Mouse (Mus musculus): ENCODE measurements at regions not wholly inside any gene's neighbourhood (a gene's known extent, or its start where the extent isn't known, plus 50 kb on each side); places are given as distances from the start of the nearest gene placed in this dataset.

DNA sequence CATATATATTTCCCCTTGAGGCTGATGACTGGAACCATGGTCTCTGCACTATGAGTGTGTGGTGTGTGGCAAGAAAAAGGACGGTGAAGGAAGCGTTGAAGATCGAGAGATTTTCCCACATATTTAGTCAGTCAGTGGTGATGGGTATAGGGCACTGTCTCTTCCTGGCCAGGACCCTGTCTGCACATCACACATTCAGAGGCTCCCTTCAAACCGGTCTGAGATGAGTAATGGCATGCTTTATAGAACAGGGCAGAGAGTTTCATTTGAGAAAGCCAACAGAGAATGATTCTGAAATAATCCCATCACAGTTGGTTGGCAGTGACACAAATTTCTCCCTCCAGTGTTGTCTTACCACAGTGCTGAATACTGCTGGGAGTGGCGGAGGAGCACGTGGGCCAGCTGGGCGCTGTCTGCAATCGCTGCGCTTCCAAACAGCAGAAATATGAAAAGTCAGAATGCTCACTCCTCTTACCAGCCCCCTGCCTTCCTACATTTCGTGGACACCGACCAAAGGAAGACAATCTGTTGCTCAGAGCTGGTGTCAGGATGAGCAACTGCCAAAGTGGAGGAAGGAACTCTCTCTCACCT is 77.2 kb upstream of the Rapgef5 start:
- DNase-seq, result no peak

GRCm38 (mm10) chr12:117444247-117444989 is 71.9 kb upstream of the Rapgef5 start:
- no peak for DNase-seq

GRCm38 (mm10) chr12:117447223-117447622 is 69.1 kb upstream of the Rapgef5 start:
- DNase-seq, result peak; percentile 73

DNA sequence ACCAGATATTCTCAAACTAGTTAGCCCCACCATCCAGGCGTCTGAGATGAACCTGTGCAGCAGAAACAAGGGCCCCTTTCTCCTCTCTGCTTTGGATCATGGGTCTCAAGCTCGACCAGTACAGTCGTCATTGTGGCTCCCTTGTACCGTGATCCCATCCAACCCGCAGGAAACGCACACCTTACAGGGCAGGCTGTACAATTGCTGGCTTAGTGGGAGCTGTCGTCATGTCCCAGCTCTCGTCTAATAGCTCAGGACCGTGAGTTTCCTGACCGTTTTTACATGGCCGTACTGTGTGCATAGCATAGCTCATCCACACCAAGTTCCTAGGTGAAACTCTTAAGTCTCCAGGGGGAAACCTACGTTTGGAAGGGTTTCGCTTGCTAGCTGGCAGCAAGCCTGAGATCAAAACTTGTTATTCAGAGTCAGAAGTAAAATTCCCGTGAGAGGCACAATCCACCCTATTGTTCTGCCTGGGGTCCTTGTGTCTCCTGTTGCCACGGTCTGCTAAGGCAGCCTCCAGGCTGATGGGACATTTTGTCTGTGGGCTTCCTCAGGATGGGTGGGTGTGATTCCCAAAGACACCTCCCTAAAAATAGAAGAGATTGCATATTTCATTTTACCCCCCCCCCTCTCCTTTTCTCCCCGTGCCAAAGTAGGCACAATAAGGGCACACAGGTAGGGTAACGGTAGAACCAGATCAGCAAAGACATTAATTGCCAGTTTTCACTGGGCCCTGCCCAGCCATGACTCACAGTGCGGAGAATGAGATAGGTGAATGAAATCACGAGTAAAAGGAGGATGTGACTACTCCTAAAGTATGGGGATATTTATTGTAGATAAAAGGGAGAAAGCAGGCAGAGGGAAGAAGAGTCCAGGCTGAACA is 68.2 kb upstream of the Rapgef5 start:
- no peak for DNase-seq

GRCm38 (mm10) chr12:117449080-117449479 is 67.2 kb upstream of the Rapgef5 start:
- DNase-seq, result no peak

GRCm38 (mm10) chr12:117450106-117450505 is 66.2 kb upstream of the Rapgef5 start:
- no peak for DNase-seq

DNA sequence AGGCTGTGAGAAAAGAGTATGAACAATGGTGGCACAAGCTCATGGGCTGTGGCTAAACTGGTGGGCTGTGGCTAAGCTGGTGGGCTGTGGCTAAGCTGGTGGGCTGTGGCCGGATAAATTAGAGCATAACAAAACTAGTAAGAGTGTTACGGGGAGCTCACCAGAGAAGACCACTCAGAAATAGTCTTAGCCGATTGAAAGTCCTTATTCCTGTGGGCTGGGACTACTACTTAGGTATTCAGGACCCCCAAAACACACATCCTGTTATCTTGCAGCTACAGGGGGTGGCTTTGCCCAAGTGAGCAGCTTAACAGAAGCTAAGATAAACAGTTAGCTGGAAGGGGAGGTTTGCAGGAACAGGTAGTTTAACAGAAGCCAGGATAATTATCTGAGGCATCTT is 65.4 kb upstream of the Rapgef5 start:
- DNase-seq, result no peak

GRCm38 (mm10) chr12:117451441-117451840 is 64.8 kb upstream of the Rapgef5 start:
- peak; percentile 50 for DNase-seq

- DNase-seq, result no peak
Observed at GRCm38 (mm10) chr12:117455800-117456199, 60.5 kb upstream of the Rapgef5 start.

GRCm38 (mm10) chr12:117458132-117459070 is 57.9 kb upstream of the Rapgef5 start:
- DNase-seq, result no peak

DNA sequence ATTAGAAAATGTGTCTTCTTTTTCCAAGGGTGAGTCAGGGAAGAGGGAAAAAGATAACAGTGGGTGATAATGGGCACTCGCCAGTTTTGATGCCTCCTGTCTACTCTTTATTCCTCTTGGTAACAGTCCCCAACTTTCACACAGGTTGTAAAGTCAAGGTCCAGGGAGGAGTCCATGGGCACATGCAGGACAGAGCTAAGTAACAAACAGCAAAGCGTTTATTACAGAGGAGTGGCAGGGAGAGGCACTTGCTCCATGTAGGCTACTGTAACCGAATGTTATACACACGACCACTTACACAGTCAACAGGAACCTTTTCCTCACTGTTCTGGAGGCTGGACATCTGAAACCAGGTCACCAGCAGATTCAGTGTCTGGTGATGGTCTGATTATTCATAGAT is 56.7 kb upstream of the Rapgef5 start:
- no peak for DNase-seq

GRCm38 (mm10) chr12:117465206-117465605 is 51.1 kb upstream of the Rapgef5 start:
- no peak for DNase-seq

DNA sequence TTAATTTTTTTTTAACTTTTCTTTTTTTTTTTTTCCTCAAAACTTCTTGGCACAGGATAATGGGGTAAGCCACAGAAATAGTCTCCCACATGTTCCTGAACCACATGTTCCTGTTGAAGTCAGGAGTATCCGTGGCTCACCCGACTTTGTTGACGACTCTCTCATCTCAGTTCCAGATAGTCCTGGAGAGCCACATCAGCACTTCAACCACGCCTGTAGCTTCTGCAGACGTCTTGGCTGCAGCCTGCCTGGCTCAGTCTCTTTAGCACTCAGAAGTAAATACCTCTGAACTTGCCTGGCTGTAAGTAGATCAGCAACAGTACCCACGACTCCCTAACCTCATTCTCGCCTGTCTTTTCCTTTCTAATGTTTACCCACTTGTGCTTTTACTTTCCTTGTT is 50.3 kb upstream of the Rapgef5 start:
- DNase-seq, result no peak

All from thymus, postnatal 25 days (tissue).